Mouse (Mus musculus) liver, embryonic 14.5 days (tissue): ENCODE results near the gene Ldlrad2.

Experiments
- CTCF ChIP-seq: IDR thresholded peaks from 2 replicates; pipeline ENCODE4 v1.5.1; 2016; ENCODE audit warnings: antibody characterized with exemption, low read depth, control low read depth
- EP300 ChIP-seq: IDR thresholded peaks from 2 replicates; pipeline ENCODE4 v1.6.1; 2016; ENCODE audit warnings: antibody characterized with exemption, low read depth

GRCm38 (mm10) chr4:137581815-137582214 is 7.4 kb upstream of the Ldlrad2 start:
- TF ChIP-seq EP300, result no peak
- peak; percentile 81 for TF ChIP-seq CTCF
